Mouse (Mus musculus) kidney, embryonic 14.5 days (tissue): ENCODE results near the gene Slf2. TPM values are rescaled to one million over a fixed set of nuclear protein-coding genes. Genes with fewer than 3 reads are reported as not detected.

Experiments used
- ATAC-seq: fragments of 200-750 bp; cut with Nextera tagmentation; 2 replicates; pipeline ENCODE4 v1.8.0; 2017; ENCODE audit warnings: moderate number of reproducible peaks, mild to moderate bottlenecking, moderate TSS enrichment, moderate library complexity; ENCODE audit not compliant: low FRiP score, low TSS enrichment
- H3K27ac ChIP-seq: fragments of 300-500 bp; sonication (generic); 2 replicates; pipeline ENCODE4 v1.5.1; 2014; ENCODE audit warnings: low read depth, mild to moderate bottlenecking, low read length, moderate library complexity, mixed read lengths
- H3K27me3 ChIP-seq: fragments of 300-500 bp; sonication (generic); 2 replicates; pipeline ENCODE4 v1.6.1; 2014; ENCODE audit warnings: mild to moderate bottlenecking, low read length; ENCODE audit not compliant: control insufficient read depth, insufficient read depth
- H3K36me3 ChIP-seq: fragments of 300-500 bp; sonication (generic); 2 replicates; pipeline ENCODE4 v1.6.1; 2014; ENCODE audit warnings: low read length, mixed read lengths; ENCODE audit not compliant: control insufficient read depth, insufficient read depth
- H3K4me1 ChIP-seq: fragments of 300-500 bp; sonication (generic); 2 replicates; pipeline ENCODE4 v1.6.1; 2014; ENCODE audit warnings: low read length, mixed read lengths; ENCODE audit not compliant: control insufficient read depth, insufficient read depth
- H3K4me2 ChIP-seq: fragments of 300-500 bp; sonication (generic); replicated peaks from 2 replicates; pipeline ENCODE4 v1.6.1; 2014; ENCODE audit warnings: low read depth, mild to moderate bottlenecking, low read length
- H3K4me3 ChIP-seq: fragments of 300-500 bp; sonication (generic); 2 replicates; pipeline ENCODE4 v1.5.1; 2014; ENCODE audit warnings: mild to moderate bottlenecking, low read length
- H3K9ac ChIP-seq: fragments of 300-500 bp; sonication (generic); 2 replicates; pipeline ENCODE4 v1.6.1; 2014; ENCODE audit warnings: low read depth, mild to moderate bottlenecking, low read length, moderate library complexity
- H3K9me3 ChIP-seq: fragments of 300-500 bp; sonication (generic); 2 replicates; pipeline ENCODE4 v1.6.1; 2016; ENCODE audit warnings: low read length; ENCODE audit not compliant: control insufficient read depth
- WGBS: fragments of 180-500 bp; shearing (Covaris S2); extraction: QIAGEN DNeasy Blood & Tissue Kit; methylation state at CpG from one replicate; pipeline ENCODE4 v1.1.7; 2014; 5-methylcytosine and 5-hydroxymethylcytosine counted together
- polyA plus RNA-seq: library from polyadenylated mRNA; unstranded; fragments of >200 nt; fragmentation: Nextera tagmentation; extraction: Ambion mirVana; gene quantifications from 2 replicates; pipeline ENCODE4 v1.2.1, GENCODE M21; 2014

Gene Slf2
- polyA plus RNA-seq, 1 experiment from 2014 or later = 60.0 TPM

DNA sequence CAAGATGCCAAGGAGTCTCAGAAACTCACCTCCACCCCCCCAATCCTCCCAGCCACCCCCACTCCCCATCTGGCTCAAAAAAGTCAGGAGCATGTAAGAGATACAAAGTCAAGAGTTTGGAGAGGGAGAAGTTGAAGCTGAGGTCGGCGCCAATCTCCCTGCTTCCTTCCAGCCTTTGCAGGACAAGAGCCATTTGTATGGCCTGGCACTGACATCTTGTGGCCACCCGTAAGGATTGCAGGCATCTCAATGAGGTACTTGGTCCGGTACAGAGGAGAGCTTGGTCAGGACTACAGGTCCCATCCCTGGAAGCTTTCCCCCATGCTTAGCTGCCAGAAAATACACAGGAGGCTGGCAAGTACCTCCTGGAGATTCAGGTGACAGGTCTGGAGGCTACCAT lies 35.7 kb upstream of the Slf2 start:
- no peaks in the 10 kb centered on the region for H3K9me3 ChIP-seq
- no peak overlapping the region for H3K27ac ChIP-seq
- H3K4me3 ChIP-seq = no peak overlapping the region
- peaks cover 34% of the 10 kb centered on the region for H3K4me1 ChIP-seq
- H3K4me2 ChIP-seq = no peak overlapping the region
- H3K36me3 ChIP-seq = no peaks in the 10 kb centered on the region
- H3K27me3 ChIP-seq = no peaks in the 10 kb centered on the region; the same call in 1 of the 2 replicates
- 0 out of 2 replicates have a peak, but pooled peaks have one; percentile 33 for ATAC-seq
- 0% methylated on average over 4 of the region's 4 CpGs for WGBS
- H3K9ac ChIP-seq = no peak overlapping the region

DNA sequence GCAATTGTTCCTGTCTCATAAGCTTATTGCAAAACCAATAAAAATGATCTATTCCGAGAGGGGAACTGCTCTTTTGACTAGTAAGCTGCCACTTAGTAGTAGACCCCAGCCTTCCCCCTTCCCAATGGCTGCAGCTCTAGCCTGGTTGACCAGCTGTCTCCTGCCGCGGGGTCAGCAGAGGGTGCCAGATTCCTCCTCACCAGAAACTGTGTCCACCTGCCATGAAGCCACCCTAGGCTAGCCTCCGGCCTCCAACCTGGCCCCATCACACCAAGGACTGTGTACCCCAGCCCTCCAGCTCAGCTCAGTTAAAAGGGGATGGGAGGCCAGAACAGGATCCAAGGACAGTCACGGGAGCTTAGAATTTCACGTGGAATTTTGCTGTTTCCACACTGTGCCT lies 34.5 kb upstream of the Slf2 start:
- Histone ChIP-seq H3K4me1 (peaks cover 43% of the 10 kb centered on the region), H3K9me3 (no peaks in the 10 kb centered on the region)
- WGBS = 69% methylated on average over 6 of the region's 6 CpGs

DNA sequence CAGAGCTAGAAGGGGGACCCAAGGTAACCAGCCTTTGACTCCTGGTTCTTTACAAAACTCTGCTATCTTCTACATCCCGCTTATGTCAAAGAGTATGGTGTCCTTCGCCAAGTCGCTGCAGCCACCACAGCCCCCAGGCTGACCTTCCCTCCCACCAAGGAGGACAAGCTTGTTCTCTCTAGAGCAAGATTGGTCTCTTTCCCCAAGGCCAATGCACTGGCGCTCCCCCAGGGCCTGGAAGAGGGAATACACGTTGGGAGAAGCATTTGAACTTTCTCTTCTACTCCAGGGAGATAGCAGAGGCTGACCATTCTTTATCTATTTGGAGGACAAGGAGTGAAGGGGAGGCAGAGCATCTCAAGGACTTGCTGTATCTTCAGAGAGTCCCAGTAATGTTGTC lies 33.4 kb upstream of the Slf2 start:
- Histone ChIP-seq H3K4me1 (peaks cover 40% of the 10 kb centered on the region), H3K9ac (no peak overlapping the region), H3K4me3 (no peak overlapping the region), H3K36me3 (no peaks in the 10 kb centered on the region), H3K4me2 (no peak overlapping the region), H3K27ac (no peak overlapping the region), H3K27me3 (no peaks in the 10 kb centered on the region; the same call in 1 of the 2 replicates), H3K9me3 (no peaks in the 10 kb centered on the region)
- ATAC-seq = no peak
- 76% methylated on average over 5 of the region's 5 CpGs for WGBS

More for the DNA sequence above, 34.5 kb upstream of the Slf2 start:
- Histone ChIP-seq H3K27ac (no peak overlapping the region), H3K27me3 (no peaks in the 10 kb centered on the region; the same call in 1 of the 2 replicates), H3K9ac (no peak overlapping the region), H3K36me3 (no peaks in the 10 kb centered on the region), H3K4me2 (no peak overlapping the region), H3K4me3 (no peak overlapping the region)
- no peak for ATAC-seq

DNA sequence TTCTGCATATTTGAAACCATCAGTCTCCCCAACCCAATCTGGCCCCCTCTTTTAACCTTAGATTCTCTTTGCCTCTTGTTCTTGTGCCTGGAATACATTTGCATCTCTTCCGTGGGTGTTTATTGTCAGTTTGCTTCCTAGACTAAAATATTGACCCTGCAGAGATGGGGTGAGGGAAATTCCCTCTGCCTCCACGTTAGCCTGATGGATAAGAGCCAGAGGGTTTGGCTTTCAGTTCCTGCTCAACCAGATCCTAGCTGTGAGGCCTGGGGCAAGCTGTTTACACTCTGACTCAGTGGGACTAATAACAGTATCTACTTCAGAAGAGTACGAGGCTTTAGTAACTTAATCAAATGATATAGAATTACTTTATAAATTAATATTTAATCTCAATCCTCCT lies 32.3 kb upstream of the Slf2 start:
- Histone ChIP-seq H3K9ac (no peak overlapping the region), H3K4me2 (no peak overlapping the region), H3K4me3 (no peak overlapping the region), H3K27ac (no peak overlapping the region), H3K4me1 (peaks cover 47% of the 10 kb centered on the region), H3K9me3 (no peaks in the 10 kb centered on the region), H3K27me3 (no peaks in the 10 kb centered on the region; the same call in 1 of the 2 replicates), H3K36me3 (no peaks in the 10 kb centered on the region)
- WGBS = 43% methylated on average over 3 of the region's 3 CpGs
- no peak for ATAC-seq

DNA sequence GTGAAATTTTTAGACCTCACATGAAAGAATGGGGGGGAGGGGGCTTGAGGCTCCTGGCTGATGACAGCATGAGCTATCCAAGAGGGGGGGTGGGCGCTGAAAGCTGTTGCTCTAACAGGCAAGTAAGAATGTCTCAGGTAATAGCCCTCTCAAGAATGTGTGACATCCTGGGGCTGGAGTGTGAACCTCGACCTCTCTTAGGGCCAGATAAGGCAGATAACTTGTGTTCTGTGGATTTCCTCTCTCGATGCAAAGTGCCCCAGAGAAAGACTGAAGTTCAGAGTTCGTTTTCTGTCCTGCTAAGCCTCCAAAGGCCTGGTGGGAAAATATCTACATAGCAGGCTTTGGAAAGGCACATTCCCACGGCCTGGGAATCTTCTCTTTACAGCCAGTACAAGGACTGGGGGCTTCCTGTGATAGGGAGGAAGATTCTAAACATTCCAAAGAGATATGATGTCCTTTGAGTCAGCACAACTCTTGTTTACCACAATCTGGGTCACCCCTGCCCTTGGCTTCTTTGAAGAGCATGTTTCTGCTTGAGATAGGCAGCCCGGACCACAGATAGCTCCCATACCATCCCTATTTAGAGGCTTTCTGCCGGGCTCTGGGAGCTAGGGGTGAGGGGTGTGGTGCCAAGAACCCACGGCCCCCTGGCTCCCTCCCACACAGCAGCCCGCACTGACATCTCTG lies 31.7 kb upstream of the Slf2 start:
- Histone ChIP-seq H3K4me1 (peaks cover 53% of the 10 kb centered on the region), H3K27me3 (no peaks in the 10 kb centered on the region; the same call in 1 of the 2 replicates), H3K4me3 (no peak overlapping the region), H3K9ac (0 out of 2 replicates have a peak overlapping the region, but pooled peaks have one; percentile 23), H3K4me2 (no peak overlapping the region), H3K9me3 (no peaks in the 10 kb centered on the region), H3K36me3 (no peaks in the 10 kb centered on the region), H3K27ac (no peak overlapping the region)
- WGBS = 32% methylated on average over 9 of the region's 9 CpGs
- no peak for ATAC-seq

DNA sequence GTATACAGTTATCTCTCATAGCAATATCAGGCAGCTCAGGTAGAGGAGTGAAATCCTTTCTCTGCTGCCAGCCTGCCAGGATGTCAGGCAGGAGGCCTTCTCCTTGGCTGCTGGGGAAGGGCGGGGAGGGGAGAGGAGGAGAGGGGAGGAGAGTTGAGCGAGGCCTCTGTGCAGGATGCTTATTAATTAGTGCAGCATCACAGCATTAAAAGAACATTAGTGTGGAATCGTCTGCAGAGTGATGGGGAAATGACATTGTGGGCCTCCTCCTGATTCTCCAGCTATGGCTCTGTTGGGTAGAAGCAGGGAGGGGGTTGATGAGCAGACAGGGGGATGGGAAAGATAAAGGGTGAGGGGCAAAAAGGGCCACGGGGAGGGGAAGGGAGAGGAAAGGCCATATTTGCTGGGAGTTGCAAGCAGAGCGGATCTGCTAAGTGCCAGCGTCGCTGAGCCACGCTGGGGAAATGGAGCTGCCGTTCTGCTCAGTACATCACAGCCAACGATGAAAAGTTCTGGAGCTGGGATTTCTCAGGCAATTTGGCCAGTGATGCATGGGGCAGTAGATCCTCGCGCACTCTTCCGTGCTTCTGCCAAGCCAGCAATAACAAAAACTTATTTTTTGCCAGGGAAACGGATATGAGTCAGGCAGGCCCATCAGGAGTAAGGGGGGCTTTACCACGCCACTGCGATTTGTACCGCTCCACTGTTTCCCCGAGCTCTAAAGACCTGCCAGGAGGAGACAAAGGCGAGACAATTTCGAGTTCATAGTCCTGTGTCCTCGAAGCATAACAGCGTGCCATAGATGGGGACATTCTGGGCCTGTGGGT lies 30.8 kb upstream of the Slf2 start:
- H3K36me3 ChIP-seq = no peaks in the 10 kb centered on the region
- H3K4me2 ChIP-seq = no peak overlapping the region
- peak overlapping the region; percentile 23; the same call in 1 of the 2 replicates for H3K9ac ChIP-seq
- no peaks in the 10 kb centered on the region for H3K9me3 ChIP-seq
- WGBS = 29% methylated on average over 22 of the region's 22 CpGs
- no peaks in the 10 kb centered on the region; the same call in 1 of the 2 replicates for H3K27me3 ChIP-seq
- no peak for ATAC-seq
- peak overlapping the region; percentile 59; the same call in 1 of the 2 replicates for H3K27ac ChIP-seq
- peaks cover 62% of the 10 kb centered on the region for H3K4me1 ChIP-seq
- no peak overlapping the region for H3K4me3 ChIP-seq

DNA sequence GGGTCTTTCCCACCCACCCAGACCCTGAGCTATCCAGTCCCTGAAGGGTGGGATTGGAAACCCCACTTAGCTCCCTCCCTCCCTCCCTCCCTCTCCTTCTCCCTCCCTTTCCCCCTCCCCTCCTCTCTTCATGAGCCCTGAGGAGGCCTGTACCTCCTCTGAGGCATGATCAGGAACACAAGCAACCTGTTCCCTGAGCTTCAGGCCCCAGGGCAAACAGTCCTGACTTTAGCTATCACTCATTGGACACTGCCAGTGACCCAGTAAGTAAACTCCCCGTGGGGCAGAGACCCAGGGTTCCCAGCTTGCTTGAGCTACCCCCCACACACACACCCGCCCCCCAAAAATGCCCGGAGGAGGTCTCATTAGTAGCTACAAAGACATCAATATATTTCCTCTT lies 29.9 kb upstream of the Slf2 start:
- Histone ChIP-seq H3K4me3 (no peak overlapping the region), H3K36me3 (no peaks in the 10 kb centered on the region), H3K4me1 (peaks cover 70% of the 10 kb centered on the region), H3K9ac (no peak overlapping the region), H3K27me3 (no peaks in the 10 kb centered on the region), H3K9me3 (no peaks in the 10 kb centered on the region), H3K4me2 (no peak overlapping the region), H3K27ac (peak overlapping the region; percentile 59; the same call in 1 of the 2 replicates)
- ATAC-seq = no peak
- 37% methylated on average over 3 of the region's 3 CpGs for WGBS

DNA sequence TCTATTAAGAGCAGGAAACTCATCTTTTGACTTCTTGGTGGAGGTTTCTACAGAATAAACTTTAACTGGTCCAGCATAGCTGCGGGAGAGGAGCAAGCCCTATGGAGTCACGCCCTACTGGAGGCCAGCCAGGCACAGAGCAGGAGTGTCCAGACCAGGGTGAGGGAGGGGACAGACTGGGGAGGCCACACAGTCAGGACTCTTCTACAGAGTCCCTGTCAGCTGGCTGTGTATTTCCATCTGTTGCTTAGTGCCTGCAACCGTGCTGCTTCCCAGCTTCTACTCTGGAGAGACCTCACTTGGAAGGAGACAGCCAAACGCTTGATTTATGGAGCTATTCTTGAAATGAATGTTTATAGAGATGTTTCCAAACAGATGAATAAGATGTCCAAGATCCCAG lies 28.6 kb upstream of the Slf2 start:
- no peak overlapping the region for H3K4me3 ChIP-seq
- no peak overlapping the region for H3K9ac ChIP-seq
- H3K4me1 ChIP-seq = peaks cover 75% of the 10 kb centered on the region
- no peak overlapping the region for H3K4me2 ChIP-seq
- no peaks in the 10 kb centered on the region for H3K36me3 ChIP-seq
- 39% methylated on average over 4 of the region's 4 CpGs for WGBS
- no peaks in the 10 kb centered on the region for H3K9me3 ChIP-seq
- peak; percentile 81 for ATAC-seq
- H3K27ac ChIP-seq = no peak overlapping the region; the same call in 1 of the 2 replicates
- no peaks in the 10 kb centered on the region for H3K27me3 ChIP-seq
